Mouse (Mus musculus) heart, embryonic 13.5 days (tissue): ENCODE results near the gene Spata17. TPM values are rescaled to one million over a fixed set of nuclear protein-coding genes. Genes with fewer than 3 reads are reported as not detected.

ENCODE experiments used
- ATAC-seq: fragments of 200-750 bp; cut with Nextera tagmentation; 2 replicates; pipeline ENCODE4 v1.8.0; 2017; ENCODE audit warnings: moderate TSS enrichment; ENCODE audit not compliant: insufficient number of reproducible peaks, low FRiP score, low TSS enrichment; ENCODE audit errors: extremely low read depth
- H3K27ac ChIP-seq: fragments of 300-500 bp; sonication (generic); replicated peaks from 2 replicates; pipeline ENCODE4 v1.5.1; 2015; ENCODE audit warnings: moderate library complexity, mild to moderate bottlenecking, inconsistent platforms
- H3K27me3 ChIP-seq: fragments of 300-500 bp; sonication (generic); replicated peaks from 2 replicates; pipeline ENCODE4 v1.6.1; 2015; ENCODE audit warnings: mild to moderate bottlenecking, inconsistent platforms
- H3K36me3 ChIP-seq: fragments of 300-500 bp; sonication (generic); 2 replicates; pipeline ENCODE4 v1.6.1; 2015; ENCODE audit warnings: mild to moderate bottlenecking, inconsistent platforms
- H3K4me1 ChIP-seq: fragments of 300-500 bp; sonication (generic); 2 replicates; pipeline ENCODE4 v1.6.1; 2015; ENCODE audit warnings: inconsistent platforms
- H3K4me2 ChIP-seq: fragments of 300-500 bp; sonication (generic); 2 replicates; pipeline ENCODE4 v1.6.1; 2015; ENCODE audit warnings: inconsistent platforms, mild to moderate bottlenecking, moderate library complexity
- H3K4me3 ChIP-seq: fragments of 300-500 bp; sonication (generic); 2 replicates; pipeline ENCODE4 v1.5.1; 2015; ENCODE audit warnings: moderate library complexity, mild to moderate bottlenecking, inconsistent platforms
- H3K9ac ChIP-seq: fragments of 300-500 bp; sonication (generic); 2 replicates; pipeline ENCODE4 v1.6.1; 2015; ENCODE audit warnings: inconsistent platforms, mild to moderate bottlenecking, moderate library complexity
- H3K9me3 ChIP-seq: fragments of 300-500 bp; sonication (generic); 2 replicates; pipeline ENCODE4 v1.6.1; 2016; ENCODE audit warnings: inconsistent platforms
- WGBS: fragments of 180-500 bp; shearing (Covaris S2); methylation state at CpG from one replicate; pipeline ENCODE4 v1.1.7; 2015; ENCODE audit warnings: mixed read lengths; 5-methylcytosine and 5-hydroxymethylcytosine counted together
- polyA plus RNA-seq: library from polyadenylated mRNA; unstranded; fragments of >200 nt; fragmentation: Nextera tagmentation; extraction: Ambion mirVana; gene quantifications from 2 replicates; pipeline ENCODE4 v1.2.1, GENCODE M21; 2015

Gene Spata17
- 0.57 and 0.83 TPM in 2 replicates for polyA plus RNA-seq

DNA sequence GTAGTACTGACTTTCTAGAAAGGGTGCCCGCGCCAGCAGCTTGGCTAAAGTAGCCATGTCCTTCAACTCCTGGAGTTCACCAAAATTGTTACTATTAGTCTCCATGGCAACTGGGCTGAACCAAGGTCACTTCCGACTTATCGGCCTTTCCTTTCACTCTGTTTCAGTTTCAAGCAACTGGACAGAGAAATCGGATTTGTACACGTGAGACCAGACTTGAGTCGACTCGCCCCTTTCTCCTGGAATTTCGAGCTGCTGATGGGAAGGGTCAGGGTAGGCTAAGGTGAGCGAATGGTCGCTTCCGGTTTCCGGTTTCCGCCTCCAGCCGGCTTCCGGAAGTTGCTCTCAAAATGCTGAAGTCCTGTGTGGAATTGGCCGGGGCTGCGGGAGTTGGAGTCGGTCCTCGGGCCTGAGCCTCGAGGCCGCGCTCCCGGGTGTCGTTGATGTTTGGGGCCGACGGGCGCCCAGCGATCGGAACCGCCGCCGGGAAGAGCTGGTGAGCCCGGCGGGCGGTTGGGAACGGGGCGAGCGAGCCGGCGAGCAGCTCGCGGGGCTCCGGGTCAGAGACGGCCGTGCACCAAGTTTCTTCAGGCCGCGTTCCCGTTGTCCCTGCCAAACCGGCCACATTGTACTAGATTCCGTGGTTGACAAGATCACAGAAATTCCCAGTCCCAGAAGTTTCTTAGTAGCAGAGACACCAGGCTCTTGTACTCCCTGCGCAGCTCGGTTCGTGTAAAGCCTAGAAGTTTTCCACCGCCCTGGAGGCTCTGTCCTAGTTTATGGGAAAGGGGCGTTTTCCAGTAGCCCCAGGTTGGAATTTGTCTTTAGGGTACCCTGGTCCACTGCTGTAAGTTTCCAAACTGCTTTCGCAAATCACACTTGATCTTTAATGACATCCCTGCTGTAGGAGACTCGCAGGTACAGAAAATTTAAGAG lies at the start of gene Spata17, which contains the start of gene Gpatch2:
Spata17 (minus strand) TSS at position 285 of the 936 bp plus-strand sequence.
Gpatch2 (plus strand) TSS at position 328 of the 936 bp plus-strand sequence.
- Histone ChIP-seq H3K4me1 (peaks cover 6% of the 10 kb centered on the region), H3K9ac (peak within 1 kb of the TSS; percentile 93), H3K4me2 (peak within 1 kb of the TSS; percentile 79), H3K36me3 (0 out of 2 replicates have a peak, but pooled peaks cover 3% of the 10 kb centered on the region), H3K4me3 (peak within 1 kb of the TSS; percentile 85), H3K9me3 (no peaks in the 10 kb centered on the region), H3K27ac (peak within 1 kb of the TSS; percentile 76), H3K27me3 (no peaks in the 10 kb centered on the region)
- ATAC-seq: peak; percentile 74
- 1% methylated on average over 58 of the region's 58 CpGs for WGBS

DNA sequence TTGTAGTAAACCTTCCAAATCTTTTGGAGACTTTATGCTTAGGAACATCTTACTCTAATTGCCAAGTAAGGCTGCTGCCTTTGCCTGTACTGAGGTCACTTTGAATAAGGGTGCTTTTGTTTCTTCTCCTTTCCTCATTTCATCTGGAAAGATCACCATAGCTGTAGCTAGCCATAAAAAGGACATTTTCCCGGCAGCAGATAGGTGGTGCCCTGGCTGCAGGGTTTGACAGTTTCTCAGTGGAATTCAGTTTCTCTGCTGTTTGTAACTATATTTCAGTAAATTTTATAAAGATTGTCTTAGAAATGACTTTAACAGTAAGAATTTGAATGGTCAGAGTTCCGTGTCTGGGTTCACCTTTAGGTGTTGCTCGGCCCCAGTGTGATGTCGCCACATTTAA lies 43.5 kb upstream of the Spata17 start:
- Histone ChIP-seq H3K27me3 (no peaks in the 10 kb centered on the region), H3K4me2 (no peak overlapping the region), H3K9ac (no peak overlapping the region), H3K27ac (no peak overlapping the region), H3K4me3 (no peak overlapping the region), H3K9me3 (no peaks in the 10 kb centered on the region), H3K4me1 (peaks cover 1% of the 10 kb centered on the region; the same call in 1 of the 2 replicates), H3K36me3 (no peaks in the 10 kb centered on the region)
- 75% methylated on average over 4 of the region's 4 CpGs for WGBS
- ATAC-seq: no peak

DNA sequence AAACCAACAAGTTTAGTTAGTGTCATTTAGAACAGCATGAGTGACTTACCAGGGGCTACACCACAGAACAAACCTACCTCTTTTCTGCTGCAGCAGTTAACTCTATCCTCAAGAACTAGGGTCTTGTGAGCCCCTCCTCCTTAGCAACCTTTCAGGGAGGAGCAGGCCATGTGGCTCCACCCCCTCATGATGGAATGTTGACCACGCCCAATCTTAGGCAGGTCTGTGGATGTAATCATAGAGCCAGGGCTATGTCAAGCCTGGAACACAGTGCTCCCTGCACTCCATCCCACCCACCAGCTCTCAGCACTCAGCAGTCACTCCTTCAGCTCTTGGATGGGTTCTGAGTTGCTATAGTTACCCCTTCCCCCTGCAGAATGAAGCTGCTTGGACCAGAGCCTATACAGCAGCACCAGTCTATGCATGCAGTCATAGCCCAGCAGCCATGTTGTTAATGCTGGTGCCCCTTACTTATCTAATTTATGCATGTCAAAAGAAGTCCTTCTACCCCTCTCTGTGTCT lies 35.5 kb upstream of the Spata17 start:
- Histone ChIP-seq H3K4me2 (no peak overlapping the region), H3K27ac (no peak overlapping the region), H3K4me3 (no peak overlapping the region), H3K9me3 (no peaks in the 10 kb centered on the region), H3K4me1 (peaks cover 22% of the 10 kb centered on the region), H3K27me3 (no peaks in the 10 kb centered on the region), H3K9ac (no peak overlapping the region), H3K36me3 (0 out of 2 replicates have a peak, but pooled peaks cover 4% of the 10 kb centered on the region)
- no peak; the same call in 1 of the 2 replicates for ATAC-seq
- 68% methylated on average over 1 of the region's 1 CpGs for WGBS

DNA sequence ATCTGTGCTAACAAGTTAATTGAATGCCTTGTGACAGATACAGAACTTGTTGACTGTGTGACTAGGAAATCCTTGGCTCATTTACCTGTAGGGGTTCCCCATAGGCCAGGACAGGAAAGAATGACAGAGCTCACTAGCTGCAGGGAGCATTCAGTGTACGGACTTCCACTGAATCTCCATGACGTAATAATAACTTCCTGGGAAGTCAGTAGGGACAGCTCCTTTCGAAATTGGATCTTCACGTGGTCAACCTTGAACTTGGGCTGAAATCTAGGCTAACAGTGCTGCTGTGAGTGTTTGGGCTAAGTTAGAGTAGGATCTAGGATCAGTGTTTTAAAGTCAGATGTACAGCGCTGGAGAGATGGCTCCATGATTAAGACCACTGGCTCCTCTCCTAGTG lies 29.5 kb upstream of the Spata17 start:
- ATAC-seq: no peak
- WGBS: 83% methylated on average over 5 of the region's 5 CpGs

DNA sequence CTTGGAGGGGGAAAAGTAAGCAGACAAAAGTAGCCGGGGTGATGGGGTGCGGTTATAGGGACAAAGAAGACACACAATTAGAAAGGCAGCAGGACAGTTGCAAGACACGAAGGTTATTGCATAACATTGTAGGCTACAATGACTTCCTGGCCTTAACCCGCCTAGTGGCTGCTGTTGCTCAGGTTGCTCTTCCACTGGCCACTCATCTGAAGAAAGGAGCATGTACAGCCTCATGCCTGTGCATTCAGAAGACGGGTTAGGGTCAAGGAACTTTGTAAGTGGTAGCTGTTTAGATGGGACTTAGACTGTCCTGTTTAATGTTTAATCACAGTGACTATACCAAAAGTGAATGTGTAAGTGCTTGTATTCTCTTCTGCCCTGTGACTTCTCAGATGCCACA lies 26.1 kb upstream of the Spata17 start:
- Histone ChIP-seq H3K27ac (no peak overlapping the region), H3K27me3 (no peaks in the 10 kb centered on the region), H3K36me3 (peaks cover 11% of the 10 kb centered on the region), H3K9ac (no peak overlapping the region), H3K4me2 (no peak overlapping the region), H3K4me1 (peaks cover 6% of the 10 kb centered on the region), H3K4me3 (no peak overlapping the region), H3K9me3 (no peaks in the 10 kb centered on the region)
- ATAC-seq: no peak
- 89% methylated on average over 5 of the region's 5 CpGs for WGBS

More for the DNA sequence above, 29.5 kb upstream of the Spata17 start:
- 0 out of 2 replicates have a peak, but pooled peaks cover 4% of the 10 kb centered on the region for H3K36me3 ChIP-seq
- no peaks in the 10 kb centered on the region for H3K9me3 ChIP-seq
- peaks cover 6% of the 10 kb centered on the region for H3K4me1 ChIP-seq
- H3K27me3 ChIP-seq: no peaks in the 10 kb centered on the region
- no peak overlapping the region for H3K9ac ChIP-seq
- no peak overlapping the region for H3K4me3 ChIP-seq
- no peak overlapping the region for H3K4me2 ChIP-seq
- H3K27ac ChIP-seq: no peak overlapping the region

DNA sequence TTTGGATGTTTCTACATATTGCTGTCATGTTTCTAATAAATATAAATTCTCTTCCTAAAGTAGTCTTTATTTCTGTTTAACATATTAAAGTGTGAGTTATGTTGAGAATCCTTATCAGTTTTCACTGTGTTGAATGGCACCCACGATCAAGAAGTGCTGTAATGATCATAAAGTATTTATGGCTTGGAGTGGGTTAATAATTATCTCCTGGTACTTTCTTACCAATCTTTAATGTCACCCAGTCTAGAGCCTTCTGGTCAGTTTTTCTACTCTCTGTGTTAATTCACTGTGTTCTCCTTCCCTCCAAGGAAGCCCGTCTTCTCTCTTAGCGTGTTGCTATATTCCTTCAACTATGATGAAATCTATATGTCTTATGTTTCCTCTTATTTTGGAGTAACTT lies 25.0 kb upstream of the Spata17 start:
- Histone ChIP-seq H3K27ac (no peak overlapping the region), H3K4me2 (no peak overlapping the region), H3K4me1 (peaks cover 12% of the 10 kb centered on the region), H3K4me3 (no peak overlapping the region), H3K27me3 (no peaks in the 10 kb centered on the region), H3K9me3 (no peaks in the 10 kb centered on the region), H3K9ac (no peak overlapping the region), H3K36me3 (peaks cover 11% of the 10 kb centered on the region)
- 88% methylated on average over 3 of the region's 3 CpGs for WGBS
- no peak for ATAC-seq

DNA sequence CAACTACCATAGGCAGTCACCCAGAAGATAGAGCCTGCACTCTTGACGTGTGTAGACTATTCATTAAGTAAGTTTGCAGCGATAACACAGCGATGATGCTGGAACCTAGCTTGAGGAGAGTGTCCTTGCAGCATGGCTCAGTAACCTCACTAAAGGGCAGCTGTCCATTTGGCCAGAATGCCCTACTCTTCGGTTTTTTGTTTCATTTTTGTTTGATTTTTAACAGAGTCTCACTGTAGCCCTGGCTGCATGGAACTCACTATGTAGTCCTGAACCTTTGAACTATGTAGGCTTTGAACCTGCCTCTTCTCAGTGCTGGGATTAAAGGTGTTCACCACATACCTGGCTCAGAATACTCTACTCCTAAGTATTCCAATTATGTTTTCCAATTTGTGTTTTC lies 22.8 kb upstream of the Spata17 start:
- H3K36me3 ChIP-seq: peaks cover 20% of the 10 kb centered on the region

DNA sequence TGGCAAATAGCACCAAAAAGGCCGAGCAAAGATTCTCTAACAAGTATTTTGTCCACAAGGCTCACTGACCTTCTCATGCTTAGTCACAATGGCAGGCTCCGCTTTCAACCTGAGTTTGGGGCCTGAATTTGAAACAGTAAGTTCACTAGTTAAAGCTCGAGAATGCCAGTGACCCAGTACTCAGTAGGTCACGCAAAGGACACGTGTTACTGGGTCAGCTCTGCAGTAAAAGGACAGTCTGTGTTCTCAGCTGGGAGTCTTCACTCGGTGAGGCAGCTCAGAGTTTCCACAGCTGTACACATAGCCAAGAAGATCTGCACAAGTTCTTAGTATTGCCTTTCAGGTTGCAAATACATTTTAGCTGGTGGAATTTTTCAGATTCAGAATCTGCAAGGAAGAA lies 21.0 kb upstream of the Spata17 start:
- no peak overlapping the region for H3K4me3 ChIP-seq
- WGBS: 66% methylated on average over 6 of the region's 6 CpGs
- no peak overlapping the region for H3K27ac ChIP-seq
- H3K4me1 ChIP-seq: peaks cover 12% of the 10 kb centered on the region
- H3K4me2 ChIP-seq: no peak overlapping the region
- H3K36me3 ChIP-seq: peaks cover 29% of the 10 kb centered on the region
- no peaks in the 10 kb centered on the region for H3K27me3 ChIP-seq
- no peak for ATAC-seq
- no peaks in the 10 kb centered on the region for H3K9me3 ChIP-seq
- H3K9ac ChIP-seq: no peak overlapping the region

More for the DNA sequence above, 22.8 kb upstream of the Spata17 start:
- H3K9ac ChIP-seq: no peak overlapping the region
- no peak overlapping the region for H3K4me2 ChIP-seq
- H3K4me1 ChIP-seq: peaks cover 12% of the 10 kb centered on the region
- WGBS: 90% methylated on average over 4 of the region's 4 CpGs
- no peak overlapping the region for H3K4me3 ChIP-seq
- H3K27ac ChIP-seq: no peak overlapping the region
- ATAC-seq: no peak
- no peaks in the 10 kb centered on the region for H3K27me3 ChIP-seq
- H3K9me3 ChIP-seq: no peaks in the 10 kb centered on the region

DNA sequence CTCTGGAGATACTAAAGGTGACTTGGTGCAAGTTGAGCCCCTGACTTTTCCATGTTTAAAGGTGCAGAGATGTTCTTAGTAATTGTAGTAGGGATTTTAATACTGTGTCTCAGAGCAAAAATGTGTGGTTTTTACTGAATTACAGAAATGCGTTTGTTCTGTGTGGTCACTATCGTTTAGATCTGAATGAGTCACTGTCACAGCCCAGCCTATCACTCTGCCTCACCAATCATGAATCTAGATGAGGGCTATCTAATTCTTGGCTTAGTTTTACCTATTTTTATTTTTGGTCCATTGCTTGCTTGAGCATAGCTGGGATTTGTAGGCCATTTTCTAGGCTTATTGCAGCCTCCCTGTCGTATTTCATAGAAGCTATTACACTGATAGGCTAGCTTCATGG lies 19.9 kb upstream of the Spata17 start:
- Histone ChIP-seq H3K9me3 (no peaks in the 10 kb centered on the region), H3K36me3 (peaks cover 35% of the 10 kb centered on the region), H3K4me3 (no peak overlapping the region), H3K27me3 (no peaks in the 10 kb centered on the region), H3K4me2 (no peak overlapping the region), H3K9ac (no peak overlapping the region), H3K27ac (no peak overlapping the region), H3K4me1 (peaks cover 12% of the 10 kb centered on the region)
- no peak for ATAC-seq
- 87% methylated on average over 3 of the region's 3 CpGs for WGBS

DNA sequence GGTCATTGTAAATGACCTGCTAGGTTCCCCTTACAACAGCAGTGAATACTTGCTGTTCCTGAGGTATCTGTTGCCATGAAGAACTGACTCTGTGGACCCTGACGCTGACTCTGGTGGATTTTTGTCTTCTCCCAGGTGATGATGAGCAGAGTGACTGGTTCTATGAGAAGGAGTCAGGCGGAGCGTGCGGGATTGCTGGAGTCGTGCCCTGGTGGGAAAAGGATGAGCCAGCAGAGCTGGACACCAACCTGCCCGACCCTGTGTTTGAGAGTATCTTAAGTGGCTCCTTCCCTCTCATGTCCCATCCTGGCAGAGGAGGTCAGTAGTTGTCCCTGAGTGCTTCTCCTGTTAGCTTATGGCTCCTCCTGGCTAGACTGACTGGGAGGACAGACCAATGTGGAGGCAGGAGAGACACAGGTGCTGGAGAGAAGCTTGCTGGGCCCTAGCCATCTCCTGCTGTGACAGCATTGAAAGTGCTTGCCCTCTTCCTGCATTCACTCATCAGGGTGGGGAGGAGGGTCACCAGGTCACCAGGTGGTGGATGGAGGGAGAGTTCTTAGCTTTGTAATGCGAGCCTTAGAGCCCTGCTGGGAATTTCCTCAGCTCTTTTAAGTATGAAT lies 17.8 kb upstream of the Spata17 start:
- H3K4me2 ChIP-seq: no peak overlapping the region
- H3K36me3 ChIP-seq: peaks cover 39% of the 10 kb centered on the region
- 63% methylated on average over 7 of the region's 7 CpGs for WGBS
- H3K9ac ChIP-seq: no peak overlapping the region
- no peak for ATAC-seq
- H3K9me3 ChIP-seq: no peaks in the 10 kb centered on the region
- H3K4me1 ChIP-seq: peaks cover 21% of the 10 kb centered on the region
- no peaks in the 10 kb centered on the region for H3K27me3 ChIP-seq
- no peak overlapping the region for H3K27ac ChIP-seq
- no peak overlapping the region for H3K4me3 ChIP-seq

DNA sequence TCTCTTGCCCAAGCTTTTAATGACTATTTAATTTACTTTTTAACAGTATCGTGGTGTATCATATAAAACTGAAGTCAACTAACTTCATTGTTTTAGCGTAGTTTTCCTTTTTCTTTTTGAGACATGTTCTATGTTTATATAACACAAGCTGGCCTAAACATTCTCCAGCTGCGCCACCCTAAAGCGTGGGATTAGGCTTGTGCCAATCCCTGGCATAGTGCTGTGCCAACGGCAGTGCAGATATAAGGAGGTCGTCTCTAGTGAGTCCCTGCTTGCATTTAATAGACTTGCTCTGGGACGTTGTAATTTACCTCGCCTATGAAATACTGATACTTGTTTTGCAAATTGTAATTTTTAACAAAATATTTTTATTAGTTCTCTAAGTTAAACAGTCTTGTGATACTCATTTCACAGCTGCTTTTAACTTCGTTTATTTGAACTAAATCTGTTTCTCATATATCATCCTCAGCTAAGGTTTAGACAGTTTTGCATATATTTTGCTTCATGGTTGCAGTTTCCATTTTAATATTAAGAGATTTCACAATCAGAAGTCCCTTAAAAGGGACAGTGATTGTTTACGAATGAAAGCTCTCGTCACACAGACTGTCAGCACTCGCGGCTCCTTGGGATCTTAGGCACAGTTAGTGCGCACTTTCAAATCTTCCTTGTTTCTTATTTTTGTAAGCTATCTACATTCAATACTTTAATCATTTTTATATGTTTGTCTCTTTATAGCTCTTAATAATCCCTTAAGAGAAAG lies 17.1 kb upstream of the Spata17 start:
- Histone ChIP-seq H3K4me3 (no peak overlapping the region), H3K36me3 (peaks cover 37% of the 10 kb centered on the region), H3K4me1 (peaks cover 28% of the 10 kb centered on the region), H3K27ac (no peak overlapping the region), H3K27me3 (no peaks in the 10 kb centered on the region), H3K9me3 (no peaks in the 10 kb centered on the region), H3K4me2 (no peak overlapping the region), H3K9ac (no peak overlapping the region)
- WGBS: 86% methylated on average over 14 of the region's 14 CpGs
- ATAC-seq: no peak
